In the genomic region with DNA sequence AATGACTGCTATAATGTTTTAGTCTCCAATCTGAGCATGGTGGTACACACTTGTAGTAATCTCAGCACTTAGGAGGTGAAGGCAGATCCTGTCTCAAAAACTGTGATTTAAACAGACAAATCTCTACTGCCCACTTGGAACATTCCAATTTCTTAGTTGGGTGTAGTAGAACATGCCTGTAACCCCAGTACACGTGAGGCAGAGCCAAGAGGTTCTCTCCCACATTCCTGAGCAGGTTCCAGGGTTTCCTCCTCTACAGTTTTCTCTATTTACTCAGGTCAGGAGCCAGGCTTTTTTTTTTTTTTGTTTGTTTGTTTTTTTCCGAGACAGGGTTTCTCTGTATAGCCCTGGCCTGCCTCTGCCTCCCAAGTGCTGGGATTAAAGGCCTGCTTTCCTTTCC, we compare ENCODE assay signal across 18 mouse cellular contexts. TPM values are rescaled to one million over a fixed set of nuclear protein-coding genes. Genes with fewer than 3 reads are reported as not detected.
DNase-seq lines count a peak whose midpoint lies in the region; ATAC-seq and TF ChIP-seq lines count a peak whose summit lies in the region.
"Had no signal": no experiment of that assay in that cellular context is flagged by ENCODE, and none has a peak within 500 bp of the region (broad histone marks: within the 10 kb centered on the region; RNA-seq: fewer than 3 reads in every experiment).

No protein-coding gene starts in this region.

- no peaks in the 10 kb centered on the region; the same call in 1 of the 2 replicates for H3K4me1 ChIP-seq in lung, postnatal 0 days (ENCODE audit: insufficient read depth, low read depth, low read length)

- H3K9ac ChIP-seq in lung, postnatal 0 days (replicated peaks; ENCODE audit: low read depth): no peak overlapping the region
- H3K9ac ChIP-seq: embryonic facial prominence, embryonic 12.5 days; hindbrain, embryonic 14.5 days had no signal

- ATAC-seq in lung, postnatal 0 days: peak; percentile 70
- ATAC-seq in erythroblast, adult 5-6 weeks (replicated peaks; ENCODE audit: low FRiP score, poor library complexity, severe bottlenecking): no peak
- ATAC-seq: forebrain, embryonic 14.5 days had no signal

- H3K9me3 ChIP-seq in lung, postnatal 0 days (ENCODE audit: low read length): no peaks in the 10 kb centered on the region
- H3K9me3 ChIP-seq: embryonic facial prominence, embryonic 12.5 days had no signal

- H3K4me3 ChIP-seq in lung, postnatal 0 days (ENCODE audit: low read depth, low read length): no peak overlapping the region
- H3K4me3 ChIP-seq: embryonic facial prominence, embryonic 12.5 days; gastrocnemius, adult 2 months had no signal

- no peak overlapping the region for H3K27ac ChIP-seq in lung, postnatal 0 days (ENCODE audit: low read length)
- H3K27ac ChIP-seq: embryonic facial prominence, embryonic 12.5 days; gastrocnemius, adult 2 months; hindbrain, embryonic 14.5 days had no signal

- no peak for TF ChIP-seq CTCF in lung, postnatal 0 days (IDR thresholded peaks at IDR 0.05)

- no peak overlapping the region for H3K4me2 ChIP-seq in lung, postnatal 0 days (replicated peaks; ENCODE audit: low read depth, low read length)
- H3K4me2 ChIP-seq: embryonic facial prominence, embryonic 12.5 days; hindbrain, embryonic 14.5 days had no signal

- 41% methylated on average over 2 of the region's 2 CpGs for WGBS in lung, postnatal 0 days

- TF ChIP-seq EP300 in lung, postnatal 0 days (IDR thresholded peaks at IDR 0.05): peak; percentile 58

- 0 out of 2 replicates have a peak, but pooled peaks cover 3% of the 10 kb centered on the region for H3K27me3 ChIP-seq in lung, postnatal 0 days (replicated peaks; ENCODE audit: insufficient read depth, low read length)
- H3K27me3 ChIP-seq: embryonic facial prominence, embryonic 12.5 days had no signal

- DNase-seq in lung, adult 18-20 months: peak; percentile 70 to 79
- DNase-seq in lung, postnatal 4 days: no peak
- DNase-seq in lung, postnatal 0 days (ENCODE audit: low spot score): peak; percentile 60
- peak; percentile 73 for DNase-seq in lung, postnatal 36 days
- no peak for DNase-seq in right cerebral cortex, postnatal 14 days
- no peak for DNase-seq in ovary, postnatal 36 days (ENCODE audit: low spot score)
- DNase-seq: adrenal gland, postnatal 10 days; cerebellum, adult 11-12 months; cerebellum, adult 9-10 months; cerebellum, postnatal 25 days; gastrocnemius, adult 2 months; gastrocnemius, postnatal 25 days; heart, postnatal 10 days; heart, postnatal 4 days had no signal

- peaks cover 19% of the 10 kb centered on the region for H3K36me3 ChIP-seq in lung, postnatal 0 days (ENCODE audit: insufficient read depth, low read length)

RNA-seq across cellular contexts. Expression of a gene that starts 2.5 kb away (rescaled TPM):
- polyA plus RNA-seq in lung, postnatal 0 days (2015; fragmentation: Nextera tagmentation; extraction: Ambion mirVana): 3.2 and 4.1 TPM in 2 replicates
- total RNA-seq in erythroblast, adult 5-6 weeks (2015; ENCODE audit: low replicate concordance): not detected in 2 replicates
- 1.8 TPM in 1 of 2 replicates, not detected in the other for total RNA-seq in erythroblast, adult 5-6 weeks (2017; ENCODE audit: low replicate concordance)

RNA-seq across cellular contexts. Expression of a gene that starts 21.5 kb away (rescaled TPM):
- 36.6 and 39.5 TPM in 2 replicates for polyA plus RNA-seq in lung, postnatal 0 days (2015; fragmentation: Nextera tagmentation; extraction: Ambion mirVana)
- 2.1 and 4.0 TPM in 2 replicates for total RNA-seq in erythroblast, adult 5-6 weeks (2015; ENCODE audit: low replicate concordance)
- 1.5 and 1.7 TPM in 2 replicates for total RNA-seq in erythroblast, adult 5-6 weeks (2017; ENCODE audit: low replicate concordance)

RNA-seq across cellular contexts. Expression of a gene that starts 30.3 kb away (rescaled TPM):
- 74.0 and 78.4 TPM in 2 replicates for polyA plus RNA-seq in lung, postnatal 0 days (2015; fragmentation: Nextera tagmentation; extraction: Ambion mirVana)
- total RNA-seq in erythroblast, adult 5-6 weeks (2015; ENCODE audit: low replicate concordance): 26.8 and 47.5 TPM in 2 replicates
- 10.3 and 11.4 TPM in 2 replicates for total RNA-seq in erythroblast, adult 5-6 weeks (2017; ENCODE audit: low replicate concordance)

RNA-seq across cellular contexts. Expression of a gene that starts 32.8 kb away (rescaled TPM):
- 65.7 and 66.3 TPM in 2 replicates for polyA plus RNA-seq in lung, postnatal 0 days (2015; fragmentation: Nextera tagmentation; extraction: Ambion mirVana)
- 8.3 and 15.9 TPM in 2 replicates for total RNA-seq in erythroblast, adult 5-6 weeks (2015; ENCODE audit: low replicate concordance)
- total RNA-seq in erythroblast, adult 5-6 weeks (2017; ENCODE audit: low replicate concordance): 3.1 and 4.2 TPM in 2 replicates

RNA-seq across cellular contexts. Expression of a gene that starts 39.9 kb away (rescaled TPM):
- 55.6 and 56.2 TPM in 2 replicates for polyA plus RNA-seq in lung, postnatal 0 days (2015; fragmentation: Nextera tagmentation; extraction: Ambion mirVana)
- total RNA-seq in erythroblast, adult 5-6 weeks (2015; ENCODE audit: low replicate concordance): 64.2 and 120 TPM in 2 replicates
- 50.0 and 52.2 TPM in 2 replicates for total RNA-seq in erythroblast, adult 5-6 weeks (2017; ENCODE audit: low replicate concordance)

Comparison
In these comparisons a context has a peak if more than half of its experiments do, and no peak if none do; other contexts are left out.
1. DNase-seq: peak in lung, adult 18-20 months (2 of 2), lung, postnatal 0 days (single experiment) and lung, postnatal 36 days (single experiment); none in lung, postnatal 4 days (0 of 2), right cerebral cortex, postnatal 14 days (single experiment) and ovary, postnatal 36 days (single experiment).